Mouse (Mus musculus) retina, postnatal 7 days (tissue): Measurements from ENCODE around the gene Herc3.

ENCODE experiments used
- DNase-seq: peaks from one replicate; pipeline ENCODE4 v3.0.0-alpha.2; 2012; ENCODE audit warnings: low read depth, low spot score

Herc3 gene

DNA sequence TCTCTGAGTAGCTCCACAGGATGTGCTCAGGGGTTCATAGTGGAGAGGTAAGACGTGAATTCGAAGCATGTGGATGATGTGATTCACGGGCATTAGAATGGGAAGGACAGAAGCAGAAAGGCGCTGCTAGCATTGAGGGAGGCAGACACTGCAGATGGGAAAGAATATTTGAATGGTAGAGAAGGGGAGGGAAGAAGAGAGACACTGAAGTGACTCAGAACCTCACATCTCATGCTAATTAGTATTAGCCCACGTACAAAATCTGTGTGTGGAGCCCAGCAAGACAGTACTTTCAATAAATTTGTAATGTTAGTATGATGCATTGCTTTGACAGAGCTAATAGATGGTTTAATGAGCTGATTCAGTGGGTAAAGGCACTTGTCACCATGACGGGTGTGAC lies 89.5 kb downstream of the Herc3 start:
- DNase-seq = no peak

DNA sequence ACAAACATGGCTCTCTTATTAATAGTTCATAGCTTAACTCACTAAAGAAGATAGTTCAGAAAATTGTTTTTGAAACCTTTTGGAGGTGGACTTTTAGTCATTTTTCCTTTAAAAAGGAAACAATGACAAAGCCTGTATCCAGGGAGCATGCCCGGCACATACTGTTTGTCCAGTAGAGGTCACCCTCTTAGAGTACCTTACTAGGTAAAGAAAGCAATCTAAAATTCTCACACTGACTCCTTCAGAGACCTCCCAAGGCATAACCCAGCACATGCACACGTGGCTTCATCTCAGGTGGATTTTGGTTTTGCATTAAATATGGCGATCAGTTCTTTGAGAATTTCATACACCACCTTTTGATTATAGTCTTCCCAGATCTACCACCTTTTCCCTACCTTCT lies 90.4 kb downstream of the Herc3 start:
- no peak for DNase-seq

DNA sequence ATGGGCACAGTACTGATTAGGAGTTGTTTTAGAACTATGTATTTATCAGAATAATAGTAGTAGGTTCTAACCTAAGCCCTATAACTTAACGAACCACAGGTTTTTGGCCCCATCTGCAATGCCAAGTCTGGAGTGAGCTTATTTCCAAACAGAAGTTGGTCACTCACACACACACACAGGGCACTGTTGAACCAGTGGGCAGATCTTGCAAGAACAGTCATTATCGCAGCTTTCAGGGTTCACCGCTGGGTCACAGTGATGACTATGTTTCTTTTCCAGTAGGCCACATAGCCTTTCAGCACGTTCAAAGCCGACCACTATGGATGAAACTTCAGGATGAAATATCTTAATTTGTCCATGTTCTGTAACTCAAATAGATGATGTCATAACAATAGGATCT lies 91.2 kb downstream of the Herc3 start:
- no peak for DNase-seq

DNA sequence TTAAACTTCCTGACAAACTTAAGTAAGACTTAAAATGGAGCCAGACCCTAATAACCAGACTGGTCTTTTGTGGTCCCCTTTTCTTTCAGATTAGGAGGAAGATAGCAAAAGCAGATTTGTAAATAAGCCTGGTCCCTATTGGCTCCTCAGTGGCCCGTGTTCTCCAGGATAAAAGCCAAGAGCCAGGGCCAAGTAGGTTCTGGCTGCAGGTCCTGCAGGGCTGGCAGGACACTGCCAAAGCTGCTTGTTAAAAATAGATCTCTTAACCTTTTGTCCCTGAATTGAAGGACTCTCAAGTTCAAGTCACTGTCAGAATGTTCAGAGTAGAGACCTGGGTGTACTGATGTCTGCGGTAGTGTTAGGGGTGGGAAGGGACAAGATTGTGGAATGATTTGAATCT lies 96.6 kb downstream of the Herc3 start:
- no peak for DNase-seq

DNA sequence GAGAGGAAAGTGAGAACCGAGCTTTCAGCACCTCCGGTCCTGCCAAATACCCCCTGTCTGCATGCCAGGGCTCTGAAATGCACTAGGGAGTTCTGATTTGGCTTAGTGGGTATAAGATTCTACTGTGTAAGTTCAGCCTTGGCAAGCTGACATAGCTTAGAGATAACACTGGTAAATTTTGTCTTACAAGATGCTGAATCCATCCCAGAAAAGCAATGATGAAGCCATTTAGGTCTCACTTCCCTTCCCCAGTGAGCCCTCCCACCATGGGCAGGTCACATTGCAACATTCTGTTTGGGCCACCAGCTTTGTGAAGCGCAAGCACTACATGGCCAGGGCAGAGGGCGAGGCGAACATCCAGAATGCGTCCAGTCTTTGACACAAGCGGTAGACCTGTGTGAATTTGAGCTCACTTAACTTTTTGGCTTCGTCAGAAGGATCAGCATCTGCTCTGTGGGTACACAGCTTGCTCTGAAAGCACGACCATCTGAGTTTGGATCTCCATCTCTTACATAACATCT lies 98.7 kb downstream of the Herc3 start:
- DNase-seq = no peak

DNA sequence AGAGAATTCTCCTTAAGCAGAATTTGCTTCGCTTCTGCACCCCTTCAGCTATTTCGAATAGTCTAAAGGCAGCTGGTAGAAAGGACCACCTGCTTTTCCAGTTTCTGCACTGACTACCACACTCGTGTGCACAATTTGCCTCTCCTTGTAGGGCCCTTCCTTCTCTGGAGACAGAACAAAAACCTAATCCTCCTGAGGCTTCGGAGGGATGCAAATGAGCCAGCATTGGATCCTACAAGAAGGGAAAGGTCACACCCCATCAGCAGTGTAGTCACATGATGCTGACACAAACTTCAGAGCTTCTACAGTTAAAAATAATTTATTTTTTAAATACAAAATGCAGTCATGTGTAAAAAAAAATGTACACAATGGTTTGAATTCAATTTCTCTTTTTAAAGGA lies 99.9 kb downstream of the Herc3 start:
- no peak for DNase-seq

DNA sequence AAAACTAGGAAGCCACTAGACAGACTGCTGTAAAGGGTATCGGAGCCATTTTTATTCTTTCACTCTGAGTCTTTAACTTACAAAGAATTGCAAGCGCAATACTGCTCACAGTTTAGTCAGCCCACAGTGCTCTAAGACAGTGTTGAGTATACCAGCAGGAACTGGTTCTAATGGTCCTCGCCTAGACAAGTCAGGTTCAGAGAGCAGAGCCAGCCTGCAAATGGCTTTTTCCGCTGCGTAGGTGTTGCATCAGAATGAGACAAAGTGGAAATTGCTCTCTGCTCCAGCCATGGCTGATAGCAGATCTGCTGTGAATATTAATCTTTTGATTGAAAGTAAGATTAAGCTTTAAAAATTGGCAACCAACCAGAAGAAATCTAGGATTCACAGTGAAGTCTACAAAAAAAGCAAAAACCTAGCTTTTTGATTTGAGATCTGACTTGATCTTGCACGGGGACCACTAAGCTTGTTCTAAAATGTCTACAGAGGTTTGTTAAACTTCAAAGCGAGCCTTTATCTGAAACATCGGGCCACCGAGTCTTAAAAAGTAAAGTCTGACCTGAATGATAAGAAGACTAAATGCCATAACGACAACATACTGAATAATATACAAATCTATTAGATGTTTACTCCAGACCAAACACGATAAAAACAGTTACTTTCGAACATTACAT lies 101.4 kb downstream of the Herc3 start:
- no peak for DNase-seq

DNA sequence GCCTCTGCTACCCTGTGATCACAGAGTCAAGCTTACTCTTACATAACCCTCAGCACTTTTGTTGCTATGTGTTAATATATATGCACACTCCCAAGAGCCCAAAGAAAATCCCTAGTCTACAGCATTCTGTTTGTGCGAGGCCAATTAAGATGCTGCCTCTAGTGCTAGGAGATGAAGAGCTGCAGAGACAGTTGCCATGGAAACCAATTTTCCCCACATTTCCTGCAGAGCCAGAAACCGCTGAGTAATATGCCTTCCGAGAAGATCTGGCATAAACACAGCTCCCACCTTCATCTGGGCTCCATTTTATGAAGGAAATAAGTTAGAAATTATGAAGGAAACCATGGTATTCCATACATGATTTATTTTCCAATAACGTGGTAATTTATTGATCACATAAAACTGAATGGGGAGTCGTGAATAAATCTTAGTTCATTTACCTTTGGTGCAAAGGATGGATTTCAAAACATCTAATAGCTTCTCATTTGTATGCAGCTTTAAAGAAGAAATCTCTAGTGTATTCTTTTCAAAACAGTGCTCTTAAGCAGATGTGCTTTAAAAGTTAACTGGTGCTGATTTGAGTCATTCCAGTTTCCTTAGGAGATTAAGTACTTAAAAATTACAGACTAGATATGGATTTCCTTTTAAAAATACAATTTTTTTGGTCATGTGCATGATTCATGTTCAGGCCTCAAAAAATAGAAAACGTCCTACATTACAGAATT lies 102.1 kb downstream of the Herc3 start:
- peak; percentile 3 for DNase-seq

DNA sequence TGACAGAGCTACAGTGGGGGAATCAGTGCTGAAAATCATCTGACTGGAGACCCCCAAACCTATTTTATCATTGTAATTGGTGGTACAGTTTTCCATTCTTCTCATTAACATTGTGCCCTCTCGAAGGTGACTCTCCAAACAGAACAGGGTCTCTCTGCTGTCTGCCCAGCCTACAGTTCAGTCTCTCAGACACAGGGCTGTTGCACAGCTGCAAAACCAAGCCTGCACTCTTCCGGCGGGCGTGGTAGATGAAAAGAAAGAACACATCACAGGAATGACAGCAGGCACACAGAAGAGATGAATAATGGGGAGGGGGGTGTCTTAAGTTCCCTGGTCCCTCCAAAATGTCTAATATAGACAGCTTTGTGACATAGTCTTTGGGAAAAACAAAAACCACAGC lies 102.9 kb downstream of the Herc3 start:
- DNase-seq = no peak

DNA sequence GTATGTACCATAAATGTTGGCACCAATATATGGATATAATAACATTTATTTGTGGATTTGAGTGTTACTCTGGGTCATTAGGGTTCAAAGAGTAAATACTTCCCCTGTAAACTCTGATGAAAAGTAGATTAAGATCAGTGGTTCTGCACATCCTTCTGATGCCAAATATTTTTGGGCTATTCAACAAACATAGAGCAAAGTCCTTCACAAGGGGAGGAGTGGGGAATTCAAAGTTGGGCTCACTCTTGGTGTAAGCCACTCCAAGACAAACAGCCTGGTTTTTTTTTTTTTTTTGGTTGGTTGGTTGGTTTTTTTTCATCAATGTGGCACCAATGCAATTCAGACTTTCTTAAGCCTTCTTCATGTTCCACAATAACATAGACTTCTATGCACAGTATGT lies 106.5 kb downstream of the Herc3 start:
- no peak for DNase-seq

DNA sequence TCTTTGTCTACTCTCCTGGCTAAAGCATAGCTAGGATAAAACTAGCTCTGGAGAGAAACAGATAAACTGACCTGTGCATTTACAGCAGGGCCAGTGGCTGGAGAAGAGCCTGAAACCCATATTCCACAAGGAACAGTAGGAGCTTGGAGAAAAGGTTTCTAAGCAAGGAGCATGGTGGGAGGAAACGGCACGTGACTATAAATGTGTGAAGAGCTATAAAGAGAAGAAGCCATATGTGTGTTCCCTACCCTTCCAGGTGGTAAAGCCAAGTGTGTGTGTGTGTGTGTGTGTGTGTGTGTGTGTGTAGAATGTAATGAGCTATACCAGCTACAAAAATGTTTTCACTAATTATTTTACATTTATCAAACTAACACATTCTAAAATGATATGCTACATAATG lies 111.0 kb downstream of the Herc3 start:
- no peak for DNase-seq

DNA sequence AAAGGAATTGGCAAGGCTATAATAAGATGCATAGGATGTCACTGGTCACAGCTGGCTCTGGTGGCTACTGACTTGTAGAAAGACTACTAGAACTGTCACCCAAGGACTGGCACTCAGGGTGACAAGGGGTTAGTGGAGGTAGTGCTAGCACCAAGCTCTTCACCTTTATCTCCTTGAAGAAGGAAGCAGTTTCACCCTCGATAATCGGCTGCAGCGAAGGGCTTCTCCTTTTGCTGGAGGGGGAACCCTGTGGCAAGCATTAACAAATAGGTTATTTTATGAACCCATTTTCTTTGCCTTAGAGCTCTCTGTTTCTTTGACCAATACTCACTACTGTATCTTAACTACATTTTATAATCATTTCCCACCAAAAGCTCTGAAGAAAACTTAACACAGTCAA lies 112.7 kb downstream of the Herc3 start:
- DNase-seq = no peak

DNA sequence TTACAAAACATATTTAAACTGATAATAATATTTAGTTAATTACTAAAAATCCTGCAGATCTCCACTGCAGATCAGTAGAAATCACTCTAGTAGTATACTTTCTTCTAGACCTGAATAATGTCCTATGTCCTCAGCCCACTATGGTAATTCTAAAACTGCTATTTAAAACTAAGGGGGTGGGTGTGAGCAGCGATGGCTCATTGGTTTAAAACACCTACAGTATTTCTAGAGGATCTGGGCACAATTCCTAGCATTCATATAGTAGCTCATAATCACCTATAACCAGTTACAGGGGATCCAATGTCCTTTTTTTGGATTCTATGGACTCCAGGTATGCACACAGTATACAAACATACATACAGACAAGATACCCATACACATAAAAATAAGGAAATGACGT lies 115.0 kb downstream of the Herc3 start:
- no peak for DNase-seq

DNA sequence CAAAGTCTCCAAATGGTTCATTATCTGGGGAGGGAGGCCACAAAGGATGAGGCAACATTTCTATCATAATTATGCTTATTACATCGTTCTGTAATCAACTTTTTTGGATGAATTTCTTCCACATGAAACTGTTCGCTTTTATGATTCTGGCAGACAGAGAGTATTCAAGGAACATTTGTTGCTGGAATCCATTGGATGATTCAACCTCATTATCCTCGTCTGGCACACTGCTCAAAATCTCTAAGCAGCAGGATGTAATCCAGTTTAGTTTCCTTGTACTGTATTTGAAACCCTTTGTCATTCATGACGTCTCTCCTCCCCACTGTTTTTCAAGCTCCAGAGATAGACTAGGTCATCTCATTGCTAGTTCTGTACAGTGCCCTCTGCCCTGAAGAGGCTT lies 115.6 kb downstream of the Herc3 start:
- DNase-seq = no peak

DNA sequence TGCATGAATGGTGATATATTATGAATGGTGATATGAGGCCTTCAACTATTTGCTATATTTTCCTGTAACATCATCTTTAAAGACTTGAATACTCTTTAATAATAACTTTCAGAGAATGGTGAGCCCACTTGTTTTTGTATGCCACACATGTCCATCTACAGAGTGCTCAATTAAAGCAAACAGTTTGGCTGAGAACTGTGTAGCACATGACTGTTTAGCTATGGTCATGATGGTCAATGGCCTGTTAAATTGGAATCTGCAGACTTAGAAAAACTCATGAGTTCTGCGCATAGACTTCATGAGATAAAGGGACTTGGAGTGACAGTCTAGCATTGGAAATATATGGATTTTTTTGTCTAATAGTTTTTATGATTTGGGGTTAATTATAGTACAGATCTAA lies 119.1 kb downstream of the Herc3 start:
- DNase-seq = no peak

DNA sequence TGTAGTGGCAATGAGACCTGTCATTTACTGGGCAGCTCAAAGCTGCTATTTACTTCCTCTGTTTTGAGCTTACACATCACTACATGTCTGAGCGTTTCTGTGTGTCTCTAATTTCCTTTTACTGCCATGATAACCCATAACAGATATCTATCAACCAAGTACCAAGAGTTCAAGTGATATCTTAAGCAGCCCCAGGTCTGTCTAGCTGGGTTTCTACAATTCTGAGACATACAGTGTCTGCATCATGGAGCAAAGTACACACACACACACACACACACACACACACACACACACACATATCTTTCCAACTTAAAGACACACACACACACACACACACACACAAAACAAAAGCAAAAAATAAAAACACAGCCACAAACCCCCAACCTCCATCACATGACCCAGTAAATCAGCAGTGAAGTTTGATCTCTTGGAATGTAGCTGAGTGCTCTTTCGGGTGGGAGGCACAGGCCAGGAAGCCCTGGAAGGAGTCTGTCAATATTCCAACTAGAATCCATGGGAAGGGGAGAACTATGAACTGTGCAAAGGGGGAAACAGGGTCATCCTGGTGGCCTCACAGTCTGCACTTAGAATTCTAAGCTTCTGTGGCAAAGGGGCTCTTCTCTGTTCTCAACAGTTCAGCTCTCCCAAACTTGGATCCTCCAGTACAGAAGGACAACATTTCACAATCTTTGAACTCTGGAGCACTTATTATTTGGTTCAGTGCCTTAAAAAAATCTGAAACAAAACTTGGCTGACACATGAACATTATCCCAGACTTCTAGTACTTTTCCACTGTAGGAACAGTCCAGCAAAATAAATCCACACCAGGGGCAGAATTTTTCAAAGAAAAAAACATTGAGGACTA lies 120.1 kb downstream of the Herc3 start:
- no peak for DNase-seq

DNA sequence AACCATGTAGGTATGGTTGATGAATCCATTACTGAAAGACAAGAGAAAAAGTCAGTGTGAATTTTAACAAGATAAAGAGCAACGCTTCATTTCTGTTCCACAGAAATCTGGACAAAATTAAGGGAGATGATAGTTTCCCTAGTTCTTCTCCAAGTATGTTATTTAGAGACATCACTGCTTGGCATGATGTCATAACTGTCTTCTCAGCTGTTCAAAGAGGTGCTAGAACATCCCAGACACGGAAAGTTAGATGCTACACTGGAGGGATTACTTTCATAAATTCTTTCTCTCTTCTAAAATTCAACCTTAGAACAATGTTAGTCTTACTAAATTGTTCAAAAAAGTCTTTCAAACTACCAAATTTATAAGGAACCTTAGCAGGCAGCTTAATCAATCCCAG lies 129.3 kb downstream of the Herc3 start:
- DNase-seq = no peak

DNA sequence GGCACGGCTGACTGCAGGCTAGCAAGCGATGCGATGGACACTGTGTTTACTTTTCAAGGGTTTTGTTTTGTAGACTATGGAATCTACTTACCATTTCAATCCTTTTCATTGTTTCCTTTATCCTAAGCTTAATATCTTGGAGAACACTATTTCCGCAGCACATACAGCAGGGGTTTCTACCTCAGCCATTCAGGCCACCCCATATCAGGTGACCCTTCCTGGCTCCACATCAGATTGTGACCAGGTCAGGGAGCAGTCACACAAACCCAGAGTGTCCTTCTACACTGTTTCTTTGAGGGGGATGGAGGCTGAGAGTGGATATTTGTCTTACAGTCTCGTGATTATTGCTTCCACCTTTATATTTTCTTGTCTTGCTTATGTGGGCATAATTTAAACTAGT lies 131.4 kb downstream of the Herc3 start:
- no peak for DNase-seq

DNA sequence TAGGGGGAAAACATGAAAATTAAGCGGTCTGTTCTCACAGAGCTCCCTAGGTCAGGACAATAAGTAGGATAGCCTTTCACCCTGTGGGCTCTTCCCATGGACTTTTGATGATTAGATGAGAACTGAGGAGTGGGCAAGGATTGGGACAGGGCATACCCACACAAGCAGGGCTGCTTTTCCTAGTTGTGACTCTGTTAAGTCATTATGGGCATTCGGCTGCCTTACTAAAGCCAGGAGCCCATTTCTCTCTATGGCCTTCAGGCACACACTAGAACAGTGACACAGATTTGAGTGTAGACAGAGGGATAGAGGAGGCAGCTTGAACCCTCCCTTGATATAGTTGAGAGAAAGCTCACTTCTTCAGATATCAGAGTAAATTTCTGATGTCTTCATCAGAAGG lies 132.8 kb downstream of the Herc3 start:
- no peak for DNase-seq

DNA sequence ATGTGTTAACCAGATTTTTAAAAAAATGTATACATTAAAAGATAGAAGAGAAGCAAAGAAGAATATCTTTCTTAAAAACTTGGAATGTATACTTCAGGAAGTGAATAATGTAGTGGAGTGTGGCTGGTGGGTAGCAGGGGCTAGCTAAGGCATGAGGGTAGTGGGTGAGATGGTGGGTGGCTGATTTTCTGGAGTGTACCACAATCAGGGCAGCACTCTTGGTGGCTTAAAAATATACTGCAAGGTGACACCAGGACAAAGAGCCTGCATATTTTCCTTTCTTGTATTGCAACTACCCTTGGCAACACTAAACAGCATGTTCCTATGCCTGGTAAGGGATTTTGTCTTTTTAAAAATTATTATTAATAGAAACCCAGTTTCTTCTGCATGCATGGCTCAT lies 133.3 kb downstream of the Herc3 start:
- DNase-seq = no peak

DNA sequence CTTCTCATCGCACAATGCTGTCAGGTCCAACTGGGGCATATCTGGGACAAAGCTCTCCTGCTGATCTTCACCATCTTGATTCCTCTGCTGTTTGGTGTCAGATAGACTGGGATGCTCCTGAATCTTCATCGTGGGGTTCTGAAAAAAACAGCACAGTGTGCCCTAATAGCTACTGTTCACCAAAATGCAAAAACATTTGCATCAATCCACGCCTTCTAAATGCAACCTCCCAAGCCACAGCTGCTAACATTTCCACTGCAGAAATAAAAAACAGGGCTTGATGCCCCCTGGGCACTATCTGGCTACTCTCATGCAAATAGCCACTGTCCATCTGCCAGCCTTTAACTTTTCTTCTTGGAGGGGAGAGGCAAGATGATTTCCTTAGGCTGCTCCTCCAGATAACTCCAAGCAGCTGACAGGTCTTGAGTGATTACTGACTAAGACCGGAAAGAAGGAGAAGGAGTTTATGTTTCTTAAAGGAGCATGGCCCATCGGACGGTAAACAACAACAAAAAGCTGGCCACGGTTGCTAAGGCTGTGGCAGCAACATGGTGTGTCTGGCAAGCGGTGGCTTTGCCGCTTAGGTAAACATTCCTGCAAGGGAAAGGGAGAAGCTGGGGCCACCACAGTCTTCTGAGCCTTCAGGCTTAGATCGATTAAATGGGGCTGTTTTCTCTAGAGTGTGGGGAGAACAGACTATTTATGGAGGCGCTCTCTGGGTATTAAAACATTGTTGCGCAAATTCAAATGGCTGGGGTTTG lies 134.0 kb downstream of the Herc3 start:
- no peak for DNase-seq

DNA sequence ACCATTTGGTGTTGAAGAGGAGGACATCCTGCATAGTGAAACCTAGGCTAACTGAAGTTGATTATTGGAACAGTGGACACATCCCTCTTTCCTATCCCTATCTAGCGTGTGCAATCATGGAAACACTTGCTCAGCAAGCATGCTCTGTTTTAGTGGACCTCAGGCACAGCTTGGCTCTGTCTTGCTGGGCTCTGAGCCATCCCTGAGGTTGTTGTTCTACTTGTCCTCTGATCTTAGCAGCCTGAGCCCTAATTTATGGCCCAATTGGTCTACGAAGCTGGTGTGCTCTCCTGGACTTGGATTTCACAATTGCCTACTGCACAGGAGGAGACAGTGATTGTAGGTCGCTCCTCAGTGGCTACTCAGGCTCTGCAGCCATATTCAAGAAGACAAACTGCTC lies 137.0 kb downstream of the Herc3 start:
- DNase-seq = no peak
